Mouse (Mus musculus) spleen, adult 18-20 months (tissue): ENCODE data around the gene Galt.
"Not testable (repeated sequence)": the region's sequence is repeated elsewhere in the genome, so short reads cannot be mapped to it uniquely, and the experiment has no call there.

Experiments
- DNase-seq, 2 experiments: peaks; one replicate each; pipeline ENCODE4 v3.0.0; 2022; ENCODE audit warnings: mixed read lengths in 2 of 2

Galt gene

DNA sequence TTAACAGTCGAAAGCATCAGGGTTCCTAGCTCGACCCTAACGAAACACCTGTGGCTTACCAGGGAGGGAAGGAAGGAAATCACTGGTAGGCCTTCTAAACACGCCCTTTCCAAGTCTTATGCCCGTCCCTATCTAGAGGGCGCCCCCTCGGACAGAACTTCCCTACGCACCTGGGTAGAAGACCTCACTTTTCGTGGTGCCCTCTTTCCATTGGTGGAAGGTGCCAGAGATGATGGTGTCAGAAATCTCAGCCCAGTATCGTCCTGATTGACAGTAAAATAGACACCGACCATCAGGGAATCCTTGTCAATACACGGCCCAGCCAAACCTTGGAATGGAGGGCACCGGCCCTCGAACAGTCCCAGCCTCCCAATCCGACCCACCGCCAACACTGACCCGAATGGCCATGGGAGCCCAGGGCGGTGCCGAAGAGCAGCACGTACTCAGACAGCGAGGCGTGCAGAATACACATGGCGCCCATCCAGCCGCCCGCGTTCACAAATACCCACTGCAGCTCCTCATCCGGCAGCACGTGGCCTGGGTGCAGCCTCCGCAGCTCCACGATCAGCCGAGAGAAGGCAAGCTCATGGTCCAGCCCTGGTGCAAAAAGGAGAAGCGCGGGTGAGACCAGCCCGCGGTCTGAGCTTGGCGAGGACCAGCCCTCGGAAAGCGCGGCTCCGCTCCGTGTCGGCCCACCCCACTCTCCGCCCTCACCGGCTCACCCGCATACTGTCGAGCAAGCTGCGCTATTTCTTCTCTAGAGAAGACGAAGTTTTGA lies 14.5 kb upstream of the Galt start:
- peak in 1 of 2 experiments; percentile 46 for DNase-seq

GRCm38 (mm10) chr4:41741158-41741560 lies 13.9 kb upstream of the Galt start:
- peak; percentile 91 for DNase-seq

DNA sequence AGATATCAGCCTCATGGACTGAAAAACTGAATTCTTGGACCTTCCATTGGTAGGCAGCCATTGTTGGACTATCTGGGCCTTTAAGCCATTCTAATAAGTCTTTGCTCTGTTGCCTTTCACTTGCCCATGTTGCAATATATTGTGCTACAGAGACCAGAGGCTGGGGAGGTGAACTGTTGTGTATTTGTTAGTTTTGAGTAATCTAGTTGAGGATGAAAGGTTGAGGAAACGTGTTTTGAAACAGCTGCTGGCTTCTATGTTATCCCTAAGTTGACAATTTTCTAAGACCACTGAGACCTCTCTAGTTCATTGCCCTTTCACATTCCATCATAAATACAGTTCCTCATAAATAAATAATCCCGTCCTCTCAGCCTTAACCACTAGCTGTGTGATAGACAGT lies 10.9 kb upstream of the Galt start:
- DNase-seq: no peak

GRCm38 (mm10) chr4:41745021-41745420 lies 10.0 kb upstream of the Galt start:
- no peak for DNase-seq

DNA sequence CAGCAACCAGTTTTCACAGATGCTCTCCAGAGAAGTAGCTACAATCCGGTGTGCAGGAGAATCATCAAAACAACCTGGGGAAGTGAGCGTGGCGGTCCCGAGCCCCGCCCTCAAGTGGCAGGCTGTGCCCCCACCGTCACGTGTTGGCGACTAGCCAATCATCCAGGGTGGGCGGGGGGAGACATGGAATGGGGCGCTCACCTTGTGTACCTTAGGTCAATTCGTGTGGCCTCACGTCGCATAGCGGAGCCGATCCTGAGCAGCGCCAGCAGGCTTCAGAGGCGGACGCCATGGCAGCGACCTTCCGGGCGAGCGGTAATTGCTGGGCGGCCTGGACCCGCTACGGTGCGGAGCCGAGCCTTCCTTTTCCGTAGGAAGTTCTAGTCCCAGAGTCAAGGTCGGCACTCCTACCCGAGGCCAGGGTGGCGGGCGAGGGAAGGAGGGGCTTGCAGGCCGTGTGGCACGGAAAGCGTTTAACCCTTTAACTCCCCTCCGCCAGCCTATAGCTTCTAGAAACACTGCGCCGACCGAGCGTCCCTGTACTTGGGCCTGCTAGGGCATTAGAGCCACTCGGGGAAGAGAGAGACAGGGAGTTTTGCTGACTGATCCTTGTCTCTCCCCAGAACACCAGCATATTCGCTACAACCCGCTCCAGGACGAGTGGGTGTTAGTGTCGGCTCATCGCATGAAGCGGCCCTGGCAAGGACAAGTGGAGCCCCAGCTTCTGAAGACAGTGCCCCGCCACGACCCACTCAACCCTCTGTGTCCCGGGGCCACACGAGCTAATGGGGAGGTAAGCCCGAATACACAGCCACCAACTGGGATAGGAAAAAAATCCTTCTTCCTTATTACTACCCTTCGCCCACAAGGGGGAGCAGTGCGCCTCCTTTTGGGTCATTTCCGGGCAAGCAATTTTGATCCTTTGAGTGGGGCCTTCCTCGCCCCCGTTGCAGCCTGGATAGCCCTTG lies 594 bp downstream of the Galt start, which contains the start of gene Sigmar1:
Sigmar1 (minus strand) TSS at position 820 of the 968 bp plus-strand sequence.
- DNase-seq: peak; percentile 88 to 93

- peak in 1 of 2 experiments; percentile 25 for DNase-seq
Observed at GRCm38 (mm10) chr4:41756440-41756839, 1.4 kb downstream of the Galt start.

GRCm38 (mm10) chr4:41757321-41757720 lies 2.3 kb downstream of the Galt start:
- no peak for DNase-seq

DNA sequence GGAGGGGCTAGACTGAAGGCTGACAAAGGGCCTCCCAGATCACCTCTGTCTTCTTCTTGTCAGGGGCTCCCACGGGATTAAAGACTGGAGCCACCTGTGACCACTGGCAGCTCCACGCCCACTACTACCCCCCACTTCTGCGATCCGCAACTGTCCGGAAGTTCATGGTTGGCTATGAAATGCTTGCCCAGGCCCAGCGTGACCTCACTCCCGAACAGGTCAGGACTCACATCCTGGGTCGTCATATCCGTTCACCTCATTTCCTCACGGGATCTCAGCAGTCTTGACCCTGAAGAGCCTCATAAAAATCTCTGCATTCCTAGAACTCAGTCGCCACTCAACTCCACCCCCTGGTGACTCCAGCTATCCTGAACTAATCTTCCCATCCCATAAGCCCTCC lies 3.0 kb downstream of the Galt start:
- DNase-seq: no peak

DNA sequence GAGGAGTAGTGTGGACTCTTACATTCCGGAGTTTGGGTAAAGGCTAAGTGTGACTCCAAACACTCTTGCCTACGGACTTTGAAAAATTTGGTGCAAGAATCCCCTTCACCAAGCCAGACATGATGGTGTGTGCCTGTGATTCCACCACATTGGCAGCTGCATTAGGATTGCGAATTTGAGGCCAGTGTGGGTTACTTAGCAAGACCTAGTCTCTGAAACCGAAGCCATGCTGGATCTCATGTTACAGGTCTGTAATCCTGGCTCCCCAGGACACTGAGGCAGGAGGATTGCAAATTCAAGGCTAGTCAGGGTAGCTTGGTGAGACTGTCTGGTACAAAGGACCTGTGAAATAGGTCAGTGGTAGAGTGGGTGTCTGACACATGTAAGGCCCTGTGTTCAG lies 3.7 kb downstream of the Galt start:
- no peak for DNase-seq

- DNase-seq: no peak
Observed at GRCm38 (mm10) chr4:41759206-41759605, 4.2 kb downstream of the Galt start.

DNA sequence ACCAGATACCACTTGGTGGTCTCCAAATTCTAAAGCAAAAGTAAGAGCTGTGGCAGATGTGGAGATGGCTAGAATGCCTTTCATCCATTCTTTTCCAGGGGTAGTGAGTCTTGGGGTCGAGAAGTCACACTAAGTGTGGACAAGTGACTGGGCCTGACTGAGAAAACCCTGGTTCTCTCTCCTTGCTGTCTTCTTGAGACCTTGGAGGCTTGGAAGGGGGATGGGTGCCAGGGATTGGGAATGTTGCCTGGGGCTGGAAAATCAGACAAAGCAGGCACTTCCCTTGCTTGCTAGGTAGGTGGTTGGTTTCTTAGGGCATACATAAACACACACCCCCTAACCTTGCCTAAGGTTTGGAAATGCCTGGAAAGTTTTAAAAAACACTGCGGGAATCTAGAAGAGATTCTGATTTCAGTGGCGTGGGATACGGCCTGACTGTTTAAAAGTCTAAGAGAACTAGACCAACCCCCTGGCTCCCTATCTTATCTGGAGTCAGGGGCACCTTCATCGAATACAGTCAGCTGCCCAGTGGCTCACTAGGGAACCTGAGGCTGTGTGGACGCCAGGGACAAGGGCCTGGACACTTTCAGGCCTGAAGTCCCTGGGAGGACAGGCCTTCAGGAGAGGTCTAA lies 4.7 kb downstream of the Galt start:
- no peak for DNase-seq

GRCm38 (mm10) chr4:41760288-41760721 lies 5.3 kb downstream of the Galt start:
- peak; percentile 39 to 41 for DNase-seq

DNA sequence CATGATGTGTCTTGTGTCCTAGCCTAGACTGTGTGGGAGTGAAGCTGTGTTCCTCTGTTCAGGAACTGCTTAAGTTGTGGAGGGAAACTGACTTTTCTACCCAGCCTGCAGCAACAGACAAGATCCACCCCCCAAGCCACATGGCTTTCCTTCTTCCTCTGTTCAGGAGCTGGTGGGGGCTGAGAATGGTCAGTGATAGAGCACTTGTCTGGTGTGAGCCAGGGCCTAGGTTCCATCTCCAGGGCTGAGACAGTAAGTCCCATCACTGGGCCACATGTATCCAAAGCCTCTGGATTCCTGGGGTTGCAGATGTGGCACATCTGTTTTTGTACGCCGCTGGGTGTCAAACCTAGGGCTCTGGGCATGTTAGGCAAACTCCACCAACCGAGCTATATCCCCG lies 5.9 kb downstream of the Galt start:
- DNase-seq: no peak

DNA sequence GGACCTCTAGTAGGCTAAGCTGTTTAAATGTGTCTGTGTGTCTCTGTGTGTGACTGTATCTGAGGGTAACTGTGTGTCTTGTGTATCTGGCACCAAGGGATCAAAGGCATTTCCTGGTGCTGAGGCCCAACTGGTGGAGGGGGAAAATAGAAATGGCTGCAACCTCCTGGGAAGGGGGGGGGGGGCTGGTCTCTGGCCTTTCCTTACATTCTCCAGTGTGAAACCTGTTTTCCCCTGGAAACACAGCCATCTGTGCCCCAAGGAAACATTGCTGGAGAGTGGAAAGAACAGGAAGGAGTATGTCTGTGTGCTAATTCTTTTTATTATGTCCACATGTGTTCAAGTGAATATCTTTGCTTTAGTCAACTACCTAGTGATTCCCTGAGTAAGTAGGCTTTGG lies 6.7 kb downstream of the Galt start:
- no peak for DNase-seq

DNA sequence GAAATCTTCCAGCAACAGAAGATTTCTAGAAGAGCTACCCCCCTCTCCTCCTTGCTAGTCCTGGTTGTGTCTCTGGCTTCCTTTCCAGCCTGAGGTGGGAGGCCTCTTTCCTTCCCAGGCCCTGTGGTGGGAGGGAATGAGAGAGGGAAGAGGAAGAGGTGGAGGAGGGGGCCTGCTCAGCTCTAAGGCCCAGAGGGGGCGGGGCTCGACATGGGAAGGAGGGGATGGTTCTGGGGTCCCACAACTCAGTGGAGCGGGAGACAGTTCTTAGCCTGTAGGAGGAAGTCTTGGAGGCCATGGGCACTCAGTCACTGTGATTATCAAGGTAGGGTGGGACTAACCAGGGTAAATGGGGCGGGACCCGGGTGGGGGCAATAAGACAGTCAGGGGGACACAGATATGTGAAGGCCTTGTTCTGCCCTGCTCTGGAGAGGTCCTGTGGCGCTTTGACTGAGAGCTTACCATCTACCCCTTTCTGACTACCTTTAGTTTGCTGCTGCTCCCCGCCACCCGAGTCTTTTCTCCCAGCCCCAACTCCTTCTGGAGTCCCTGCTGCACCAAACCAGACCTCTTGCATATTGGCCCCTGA lies 7.2 kb downstream of the Galt start:
- DNase-seq: no peak

DNA sequence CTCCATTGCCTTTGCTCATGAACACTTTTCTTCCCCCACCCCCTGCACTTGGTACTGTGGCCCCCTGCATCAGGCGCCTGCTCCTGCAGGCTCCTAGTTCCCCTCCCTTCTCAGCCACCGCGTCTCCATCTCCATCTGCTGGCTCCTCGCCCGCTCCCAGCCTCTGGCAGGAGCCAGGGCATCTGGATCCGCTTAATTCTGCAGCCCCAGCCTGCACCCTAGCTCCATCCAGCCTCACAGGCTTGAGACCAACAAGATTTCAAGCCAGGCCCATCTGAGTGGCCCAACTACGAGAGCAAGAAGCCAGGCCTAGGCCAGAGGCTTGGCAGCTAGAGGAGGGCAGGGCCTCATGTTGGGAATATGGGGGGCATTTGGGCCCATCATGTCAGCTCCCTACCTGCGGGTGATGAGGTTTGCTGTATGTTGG lies 7.7 kb downstream of the Galt start:
- not testable (repeated sequence) for DNase-seq

- DNase-seq: not testable (repeated sequence)
Observed at GRCm38 (mm10) chr4:41763176-41763575, 8.1 kb downstream of the Galt start.

DNA sequence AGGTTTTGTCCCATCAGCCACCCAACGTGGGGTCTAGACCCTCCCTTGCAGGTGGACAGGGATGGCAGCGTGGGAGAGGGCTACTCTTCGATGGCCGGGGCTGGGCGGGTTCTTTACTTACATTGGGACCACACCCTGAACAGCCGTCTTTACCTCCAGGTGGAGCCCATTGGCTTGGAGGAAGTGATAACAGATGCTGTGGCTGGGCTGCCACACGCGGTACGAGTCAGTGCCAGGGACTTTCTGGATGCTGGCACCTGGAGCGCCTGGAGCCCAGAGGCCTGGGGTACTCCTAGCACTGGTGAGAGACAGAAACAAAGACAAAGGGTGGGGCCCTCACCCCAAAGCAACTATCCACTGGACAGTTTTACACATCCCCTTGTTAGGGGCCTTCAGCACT lies 12.3 kb downstream of the Galt start:
- DNase-seq: not testable (repeated sequence)

DNA sequence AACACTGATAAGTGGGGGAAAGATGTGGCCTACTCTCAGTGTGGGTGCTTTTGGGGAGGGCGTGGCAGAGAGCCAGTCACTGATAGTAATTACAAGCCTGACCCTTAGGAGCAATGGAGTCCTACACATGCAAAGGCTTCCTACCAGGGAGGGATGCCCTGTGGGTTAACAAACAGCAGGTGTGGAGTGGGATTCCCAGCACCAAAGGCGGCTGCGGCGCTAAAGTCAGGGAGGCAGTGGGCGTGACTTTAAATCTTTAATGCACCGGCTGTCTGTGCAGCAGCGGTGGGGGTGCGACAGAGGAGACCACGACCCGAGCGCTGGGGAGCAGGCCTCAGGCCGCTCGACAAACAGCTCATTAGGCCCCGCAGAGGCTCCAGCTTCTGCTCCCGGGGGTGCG lies 17.9 kb downstream of the Galt start:
- not testable (repeated sequence) for DNase-seq

- peak; percentile 62 to 66 for DNase-seq
Observed at GRCm38 (mm10) chr4:41773502-41773901, 18.5 kb downstream of the Galt start.

DNA sequence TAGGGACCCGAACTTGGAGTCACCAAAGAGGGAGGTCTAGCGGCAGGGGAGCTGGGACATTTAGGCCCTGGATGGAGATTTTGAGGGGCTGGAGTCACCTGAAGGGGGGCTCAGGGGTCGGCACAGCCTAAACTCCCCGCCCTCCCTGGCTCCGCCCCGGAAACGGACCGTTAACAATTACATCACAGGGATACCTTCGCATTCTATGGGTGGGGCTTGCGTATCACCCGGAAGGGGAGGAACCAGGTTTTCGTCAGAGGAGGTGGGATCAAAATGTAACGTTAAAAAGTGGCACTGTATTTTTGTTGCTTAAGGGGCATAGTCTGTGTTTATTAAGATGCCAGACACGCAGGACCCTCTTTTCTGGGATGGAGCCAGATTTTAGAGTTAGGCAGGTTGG lies 19.0 kb downstream of the Galt start, which contains the start of gene Ccl27a:
Ccl27a (minus strand) TSS at position 246 of the 400 bp plus-strand sequence.
- DNase-seq: peak; percentile 74 to 82

DNA sequence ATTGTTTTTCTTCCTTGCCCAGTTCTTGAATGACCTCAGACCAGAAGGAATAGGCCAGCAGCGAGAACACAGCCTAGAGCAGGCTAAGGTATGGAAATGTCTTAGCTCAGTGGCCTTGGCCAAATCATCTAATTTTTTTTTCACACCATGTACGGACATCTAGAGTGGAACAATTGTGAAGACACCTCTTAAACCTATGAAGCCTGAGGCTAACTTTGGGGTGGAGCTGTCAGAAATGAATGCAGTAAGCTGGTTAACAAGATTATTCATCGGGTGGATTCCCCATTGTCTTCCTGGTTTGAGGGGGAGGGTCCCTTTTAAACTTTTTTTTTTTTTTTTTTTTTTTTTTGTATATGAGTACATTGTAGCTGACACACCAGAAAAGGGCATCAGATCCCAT lies 19.5 kb downstream of the Galt start:
- DNase-seq: not testable (repeated sequence)
